Mouse (Mus musculus) c-Kit-positive CD71-positive TER-119-positive erythroid progenitor cells, embryonic 14.5 days (primary cell): ENCODE data around the gene Adarb1.

ENCODE experiments used
- DNase-seq: peaks from one replicate; pipeline ENCODE4 v3.0.0-alpha.2; 2013; ENCODE audit warnings: low spot score

The Adarb1 gene

GRCm38 (mm10) chr10:77435343-77435742 is 17.3 kb upstream of the Adarb1 start:
- no peak for DNase-seq

- no peak for DNase-seq
Measured at GRCm38 (mm10) chr10:77434457-77435151, 16.5 kb upstream of the Adarb1 start.

GRCm38 (mm10) chr10:77434076-77434456 is 16.0 kb upstream of the Adarb1 start:
- no peak for DNase-seq

- no peak for DNase-seq
Measured at GRCm38 (mm10) chr10:77430771-77431170, 12.7 kb upstream of the Adarb1 start.

- DNase-seq = no peak
Measured at GRCm38 (mm10) chr10:77429921-77430320, 11.9 kb upstream of the Adarb1 start.

- no peak for DNase-seq
Measured at GRCm38 (mm10) chr10:77427610-77428009, 9.5 kb upstream of the Adarb1 start.

- DNase-seq = no peak
Measured at GRCm38 (mm10) chr10:77420190-77420589, 2.1 kb upstream of the Adarb1 start.

GRCm38 (mm10) chr10:77417240-77418102 is 599 bp downstream of the Adarb1 start:
- no peak for DNase-seq

- no peak for DNase-seq
Measured at GRCm38 (mm10) chr10:77416666-77417239, 1.3 kb downstream of the Adarb1 start.

GRCm38 (mm10) chr10:77415867-77416266 is 2.2 kb downstream of the Adarb1 start:
- DNase-seq = no peak

- DNase-seq = no peak
Measured at GRCm38 (mm10) chr10:77413791-77414190, 4.3 kb downstream of the Adarb1 start.

- no peak for DNase-seq
Measured at GRCm38 (mm10) chr10:77409154-77409553, 8.9 kb downstream of the Adarb1 start.

GRCm38 (mm10) chr10:77408241-77408640 is 9.8 kb downstream of the Adarb1 start:
- no peak for DNase-seq

GRCm38 (mm10) chr10:77406486-77406885 is 11.6 kb downstream of the Adarb1 start:
- no peak for DNase-seq

GRCm38 (mm10) chr10:77402463-77402862 is 15.6 kb downstream of the Adarb1 start:
- DNase-seq = no peak

GRCm38 (mm10) chr10:77401039-77401438 is 17.0 kb downstream of the Adarb1 start:
- DNase-seq = no peak

GRCm38 (mm10) chr10:77399938-77400337 is 18.1 kb downstream of the Adarb1 start:
- DNase-seq = no peak

GRCm38 (mm10) chr10:77398082-77398481 is 20.0 kb downstream of the Adarb1 start:
- DNase-seq = no peak

- no peak for DNase-seq
Measured at GRCm38 (mm10) chr10:77397056-77397642, 20.9 kb downstream of the Adarb1 start.

- no peak for DNase-seq
Measured at GRCm38 (mm10) chr10:77396015-77396414, 22.1 kb downstream of the Adarb1 start.

- no peak for DNase-seq
Measured at GRCm38 (mm10) chr10:77391072-77391471, 27.0 kb downstream of the Adarb1 start.

- no peak for DNase-seq
Measured at GRCm38 (mm10) chr10:77387558-77387957, 30.5 kb downstream of the Adarb1 start.

- no peak for DNase-seq
Measured at GRCm38 (mm10) chr10:77385731-77386130, 32.3 kb downstream of the Adarb1 start.
